Mouse (Mus musculus): ENCODE results near the gene Zdhhc18. TPM values are rescaled to one million over a fixed set of nuclear protein-coding genes. Genes with fewer than 3 reads are reported as not detected.

The Zdhhc18 gene
- polyA plus RNA-seq, 1 experiment from 2014 or later = 2.7 TPM

- no peak overlapping the region for H3K9ac ChIP-seq (ENCODE audit: low read length)
- H3K4me3 ChIP-seq (ENCODE audit: low read depth, low read length) = no peak overlapping the region
- 78% methylated on average over 14 of the region's 14 CpGs for WGBS
Measured at GRCm38 (mm10) chr4:133631071-133631768, 18.7 kb downstream of the Zdhhc18 start.

GRCm38 (mm10) chr4:133630326-133630920, 19.5 kb downstream of the Zdhhc18 start:
- peaks cover 2% of the 10 kb centered on the region; the same call in 1 of the 2 replicates for H3K36me3 ChIP-seq (ENCODE audit: control insufficient read depth, insufficient read depth, low read length)
- DNase-seq (ENCODE audit: low spot score) = no peak
- WGBS = 90% methylated on average over 8 of the region's 8 CpGs
- no peak overlapping the region for H3K4me2 ChIP-seq (ENCODE audit: low read depth, severe bottlenecking)
- no peaks in the 10 kb centered on the region for H3K9me3 ChIP-seq (ENCODE audit: control insufficient read depth, low read length)
- no peak overlapping the region for H3K27ac ChIP-seq (replicated peaks; ENCODE audit: low read depth, low read length)
- H3K27me3 ChIP-seq (ENCODE audit: control insufficient read depth, insufficient read depth, low read length) = no peaks in the 10 kb centered on the region
- H3K9ac ChIP-seq (ENCODE audit: low read length) = no peak overlapping the region
- ATAC-seq (ENCODE audit: insufficient number of reproducible peaks, low FRiP score, low TSS enrichment, low read depth) = no peak
- peaks cover 5% of the 10 kb centered on the region; the same call in 1 of the 2 replicates for H3K4me1 ChIP-seq (ENCODE audit: control insufficient read depth, insufficient read depth, low read length)
- H3K4me3 ChIP-seq (ENCODE audit: low read depth, low read length) = no peak overlapping the region

More at GRCm38 (mm10) chr4:133631071-133631768, 18.7 kb downstream of the Zdhhc18 start:
- Histone ChIP-seq H3K4me2 (ENCODE audit: low read depth, severe bottlenecking) (no peak overlapping the region), H3K27me3 (ENCODE audit: control insufficient read depth, insufficient read depth, low read length) (no peaks in the 10 kb centered on the region), H3K27ac (replicated peaks; ENCODE audit: low read depth, low read length) (no peak overlapping the region), H3K4me1 (ENCODE audit: control insufficient read depth, insufficient read depth, low read length) (peaks cover 5% of the 10 kb centered on the region; the same call in 1 of the 2 replicates), H3K36me3 (ENCODE audit: control insufficient read depth, insufficient read depth, low read length) (no peaks in the 10 kb centered on the region), H3K9me3 (ENCODE audit: control insufficient read depth, low read length) (no peaks in the 10 kb centered on the region)
- ATAC-seq (ENCODE audit: insufficient number of reproducible peaks, low FRiP score, low TSS enrichment, low read depth) (no peak), DNase-seq (ENCODE audit: low spot score) (no peak)

GRCm38 (mm10) chr4:133629191-133629590, 20.8 kb downstream of the Zdhhc18 start:
- DNase-seq (ENCODE audit: low spot score) (no peak), ATAC-seq (ENCODE audit: insufficient number of reproducible peaks, low FRiP score, low TSS enrichment, low read depth) (no peak)
- 86% methylated on average over 7 of the region's 7 CpGs for WGBS
- Histone ChIP-seq H3K9me3 (ENCODE audit: control insufficient read depth, low read length) (no peaks in the 10 kb centered on the region), H3K27ac (replicated peaks; ENCODE audit: low read depth, low read length) (no peak overlapping the region), H3K4me2 (ENCODE audit: low read depth, severe bottlenecking) (no peak overlapping the region), H3K4me1 (ENCODE audit: control insufficient read depth, insufficient read depth, low read length) (peaks cover 5% of the 10 kb centered on the region; the same call in 1 of the 2 replicates), H3K9ac (ENCODE audit: low read length) (no peak overlapping the region), H3K4me3 (ENCODE audit: low read depth, low read length) (no peak overlapping the region), H3K27me3 (ENCODE audit: control insufficient read depth, insufficient read depth, low read length) (no peaks in the 10 kb centered on the region), H3K36me3 (ENCODE audit: control insufficient read depth, insufficient read depth, low read length) (peaks cover 2% of the 10 kb centered on the region)

- Histone ChIP-seq H3K4me1 (ENCODE audit: control insufficient read depth, insufficient read depth, low read length) (peaks cover 5% of the 10 kb centered on the region; the same call in 1 of the 2 replicates), H3K27me3 (ENCODE audit: control insufficient read depth, insufficient read depth, low read length) (no peaks in the 10 kb centered on the region), H3K9ac (ENCODE audit: low read length) (no peak overlapping the region), H3K4me2 (ENCODE audit: low read depth, severe bottlenecking) (no peak overlapping the region), H3K4me3 (ENCODE audit: low read depth, low read length) (no peak overlapping the region), H3K36me3 (ENCODE audit: control insufficient read depth, insufficient read depth, low read length) (peaks cover 2% of the 10 kb centered on the region), H3K27ac (replicated peaks; ENCODE audit: low read depth, low read length) (no peak overlapping the region), H3K9me3 (ENCODE audit: control insufficient read depth, low read length) (no peaks in the 10 kb centered on the region)
- WGBS = 89% methylated on average over 2 of the region's 2 CpGs
- DNase-seq (ENCODE audit: low spot score) (no peak), ATAC-seq (ENCODE audit: insufficient number of reproducible peaks, low FRiP score, low TSS enrichment, low read depth) (no peak)
Measured at GRCm38 (mm10) chr4:133628517-133628916, 21.4 kb downstream of the Zdhhc18 start.

GRCm38 (mm10) chr4:133627039-133627438, 22.9 kb downstream of the Zdhhc18 start:
- no peak for DNase-seq (ENCODE audit: low spot score)
- no peak overlapping the region for H3K4me3 ChIP-seq (ENCODE audit: low read depth, low read length)
- H3K27me3 ChIP-seq (ENCODE audit: control insufficient read depth, insufficient read depth, low read length) = no peaks in the 10 kb centered on the region
- peaks cover 2% of the 10 kb centered on the region for H3K36me3 ChIP-seq (ENCODE audit: control insufficient read depth, insufficient read depth, low read length)
- no peak overlapping the region for H3K4me2 ChIP-seq (ENCODE audit: low read depth, severe bottlenecking)
- no peak overlapping the region for H3K27ac ChIP-seq (replicated peaks; ENCODE audit: low read depth, low read length)
- no peak for ATAC-seq (ENCODE audit: insufficient number of reproducible peaks, low FRiP score, low TSS enrichment, low read depth)
- no peaks in the 10 kb centered on the region for H3K9me3 ChIP-seq (ENCODE audit: control insufficient read depth, low read length)
- no peak overlapping the region for H3K9ac ChIP-seq (ENCODE audit: low read length)
- 92% methylated on average over 14 of the region's 14 CpGs for WGBS
- H3K4me1 ChIP-seq (ENCODE audit: control insufficient read depth, insufficient read depth, low read length) = peaks cover 3% of the 10 kb centered on the region; the same call in 1 of the 2 replicates

DNA sequence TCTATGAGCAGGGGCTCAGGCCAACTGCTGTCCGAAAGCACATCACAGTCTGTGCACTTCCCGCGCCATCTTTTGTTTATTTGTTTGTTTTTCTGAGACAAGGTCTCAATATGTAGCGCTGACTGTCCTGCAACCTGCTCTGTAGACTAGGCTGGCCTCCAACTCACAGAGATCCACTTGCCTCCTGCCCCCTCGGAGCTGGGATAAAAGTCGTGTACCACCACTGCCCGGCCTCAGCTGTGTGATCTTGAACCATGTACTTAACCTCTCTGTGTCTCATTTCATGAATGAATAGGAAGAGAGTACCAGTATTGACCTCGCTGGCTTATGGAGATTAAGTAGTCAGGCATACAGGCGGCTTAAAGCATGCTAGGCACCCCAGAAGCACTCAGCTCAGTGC, 23.3 kb downstream of the Zdhhc18 start:
- whole genome bisulfite sequencing = 89% methylated on average over 9 of the region's 9 CpGs
- Histone ChIP-seq H3K27me3 (ENCODE audit: control insufficient read depth, insufficient read depth, low read length) (no peaks in the 10 kb centered on the region), H3K27ac (replicated peaks; ENCODE audit: low read depth, low read length) (no peak overlapping the region), H3K4me1 (ENCODE audit: control insufficient read depth, insufficient read depth, low read length) (no peaks in the 10 kb centered on the region), H3K9ac (ENCODE audit: low read length) (no peak overlapping the region), H3K4me3 (ENCODE audit: low read depth, low read length) (no peak overlapping the region), H3K36me3 (ENCODE audit: control insufficient read depth, insufficient read depth, low read length) (peaks cover 2% of the 10 kb centered on the region), H3K4me2 (ENCODE audit: low read depth, severe bottlenecking) (no peak overlapping the region), H3K9me3 (ENCODE audit: control insufficient read depth, low read length) (no peaks in the 10 kb centered on the region)
- DNase-seq (ENCODE audit: low spot score) (no peak), ATAC-seq (ENCODE audit: insufficient number of reproducible peaks, low FRiP score, low TSS enrichment, low read depth) (no peak)

DNA sequence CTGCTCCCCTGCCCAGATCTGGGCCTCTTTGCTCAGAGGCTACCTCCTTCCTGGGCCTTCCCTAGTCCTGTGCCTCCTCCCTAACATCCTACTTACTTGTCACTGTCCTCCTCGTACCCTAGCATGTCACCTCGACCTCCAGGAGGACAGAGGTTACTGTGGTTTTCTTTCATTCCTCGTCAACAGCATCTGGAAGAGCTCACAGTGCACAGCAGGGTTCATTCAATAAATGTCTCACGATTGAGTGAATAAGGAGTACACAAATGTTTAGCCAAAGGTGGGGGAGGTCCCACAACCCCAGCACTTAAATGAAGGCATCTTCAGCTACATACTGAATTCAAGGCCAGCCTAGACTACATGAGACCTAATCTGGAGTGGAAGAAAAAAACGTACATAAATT, 23.7 kb downstream of the Zdhhc18 start:
- Histone ChIP-seq H3K9me3 (ENCODE audit: control insufficient read depth, low read length) (no peaks in the 10 kb centered on the region), H3K36me3 (ENCODE audit: control insufficient read depth, insufficient read depth, low read length) (peaks cover 2% of the 10 kb centered on the region), H3K27me3 (ENCODE audit: control insufficient read depth, insufficient read depth, low read length) (no peaks in the 10 kb centered on the region), H3K4me1 (ENCODE audit: control insufficient read depth, insufficient read depth, low read length) (no peaks in the 10 kb centered on the region), H3K9ac (ENCODE audit: low read length) (no peak overlapping the region), H3K27ac (replicated peaks; ENCODE audit: low read depth, low read length) (no peak overlapping the region), H3K4me3 (ENCODE audit: low read depth, low read length) (no peak overlapping the region), H3K4me2 (ENCODE audit: low read depth, severe bottlenecking) (no peak overlapping the region)
- ATAC-seq (ENCODE audit: insufficient number of reproducible peaks, low FRiP score, low TSS enrichment, low read depth) = no peak
- no peak for DNase-seq (ENCODE audit: low spot score)
- 47% methylated on average over 5 of the region's 5 CpGs for WGBS

- H3K36me3 ChIP-seq (ENCODE audit: control insufficient read depth, insufficient read depth, low read length) = peaks cover 2% of the 10 kb centered on the region
- H3K4me3 ChIP-seq (ENCODE audit: low read depth, low read length) = no peak overlapping the region
- ATAC-seq (ENCODE audit: insufficient number of reproducible peaks, low FRiP score, low TSS enrichment, low read depth) = no peak
Measured at GRCm38 (mm10) chr4:133625621-133626071, 24.3 kb downstream of the Zdhhc18 start.

More at GRCm38 (mm10) chr4:133625621-133626071, 24.3 kb downstream of the Zdhhc18 start:
- Histone ChIP-seq H3K4me1 (ENCODE audit: control insufficient read depth, insufficient read depth, low read length) (no peaks in the 10 kb centered on the region), H3K9me3 (ENCODE audit: control insufficient read depth, low read length) (no peaks in the 10 kb centered on the region), H3K4me2 (ENCODE audit: low read depth, severe bottlenecking) (no peak overlapping the region), H3K27me3 (ENCODE audit: control insufficient read depth, insufficient read depth, low read length) (no peaks in the 10 kb centered on the region), H3K27ac (replicated peaks; ENCODE audit: low read depth, low read length) (no peak overlapping the region), H3K9ac (ENCODE audit: low read length) (no peak overlapping the region)
- DNase-seq (ENCODE audit: low spot score) = no peak
- 79% methylated on average over 11 of the region's 11 CpGs for WGBS
